Mouse (Mus musculus) spleen, adult 2 months (tissue): Measurements from ENCODE around the gene Snx3. TPM values are rescaled to one million over a fixed set of nuclear protein-coding genes. Genes with fewer than 3 reads are reported as not detected.

ENCODE experiments used
- DNase-seq, 2 experiments: peaks; one replicate each; pipeline versions ENCODE4 v3.0.0 to v3.0.0-alpha.2; 2012 to 2021; ENCODE audit warnings: low spot score in 2 of 2, low read depth in 1 of 2
- H3K27ac ChIP-seq: fragments of 200-500 bp; 2 replicates; pipeline ENCODE4 v1.5.1; 2012; ENCODE audit warnings: low read length, inconsistent platforms; ENCODE audit not compliant: insufficient read depth
- H3K27me3 ChIP-seq: fragments of 200-500 bp; 2 replicates; pipeline ENCODE4 v1.6.1; 2012; ENCODE audit warnings: mild to moderate bottlenecking, moderate library complexity, low read length, inconsistent platforms; ENCODE audit not compliant: control insufficient read depth, insufficient read depth
- H3K36me3 ChIP-seq: fragments of 200-500 bp; 2 replicates; pipeline ENCODE4 v1.6.1; 2012; ENCODE audit warnings: mild to moderate bottlenecking, low read length, inconsistent platforms; ENCODE audit not compliant: control insufficient read depth, insufficient read depth
- H3K4me1 ChIP-seq: fragments of 200-500 bp; 2 replicates; pipeline ENCODE4 v1.6.1; 2011; ENCODE audit warnings: inconsistent platforms; ENCODE audit not compliant: control insufficient read depth, insufficient read depth, insufficient read length
- H3K4me3 ChIP-seq: fragments of 200-500 bp; 2 replicates; pipeline ENCODE4 v1.5.1; 2011; ENCODE audit warnings: mild to moderate bottlenecking, inconsistent platforms; ENCODE audit not compliant: insufficient read depth, insufficient read length; ENCODE audit errors: extremely low read depth
- CTCF ChIP-seq: fragments of 200-500 bp; IDR thresholded peaks from 2 replicates; pipeline ENCODE4 v1.5.1; 2011; ENCODE audit warnings: mild to moderate bottlenecking, inconsistent platforms; ENCODE audit not compliant: insufficient read depth, insufficient read length, insufficient replicate concordance; ENCODE audit errors: extremely low read depth
- POLR2A ChIP-seq: fragments of 200-500 bp; IDR thresholded peaks from 2 replicates; pipeline ENCODE4 v1.6.1; 2011; ENCODE audit warnings: low read depth, low read length, inconsistent platforms
- WGBS: fragments of 180-500 bp; shearing (Covaris S2); methylation state at CpG from one replicate; pipeline ENCODE4 v1.1.7; 2018; 5-methylcytosine and 5-hydroxymethylcytosine counted together
- polyA plus RNA-seq: library from polyadenylated mRNA; depleted of rRNA; stranded (reverse); fragments of >200 nt; gene quantifications from 2 replicates; pipeline ENCODE4 v1.2.3, GENCODE M21; 2012

Gene Snx3
- polyA plus RNA-seq, 1 experiment = 152 TPM

- H3K27ac ChIP-seq = no peak overlapping the region
- peaks cover 3% of the 10 kb centered on the region; the same call in 1 of the 2 replicates for H3K4me1 ChIP-seq
- whole genome bisulfite sequencing = 9% methylated on average over 12 of the region's 12 CpGs
- no peaks in the 10 kb centered on the region for H3K36me3 ChIP-seq
- no peak for DNase-seq
- TF ChIP-seq POLR2A = no peak
- no peak for TF ChIP-seq CTCF
- H3K4me3 ChIP-seq = no peak overlapping the region
- H3K27me3 ChIP-seq = no peaks in the 10 kb centered on the region
These were observed 60.4 kb downstream of the Snx3 start for GRCm38 (mm10) chr10:42562272-42562671.

GRCm38 (mm10) chr10:42572567-42572966 lies 70.7 kb downstream of the Snx3 start:
- H3K27me3 ChIP-seq = peaks cover 12% of the 10 kb centered on the region
- WGBS = 4% methylated on average over 20 of the region's 20 CpGs
- H3K36me3 ChIP-seq = no peaks in the 10 kb centered on the region
- DNase-seq = no peak
- H3K27ac ChIP-seq = no peak overlapping the region
- TF ChIP-seq CTCF (no peak), POLR2A (no peak)
- no peak overlapping the region for H3K4me3 ChIP-seq
- no peaks in the 10 kb centered on the region for H3K4me1 ChIP-seq

- Histone ChIP-seq H3K4me3 (no peak overlapping the region), H3K27ac (no peak overlapping the region), H3K4me1 (no peaks in the 10 kb centered on the region), H3K27me3 (peaks cover 14% of the 10 kb centered on the region), H3K36me3 (no peaks in the 10 kb centered on the region)
- no peak for DNase-seq
- TF ChIP-seq POLR2A (no peak), CTCF (no peak)
- WGBS = 12% methylated on average over 15 of the region's 15 CpGs
These were observed 71.1 kb downstream of the Snx3 start for GRCm38 (mm10) chr10:42572971-42573370.

GRCm38 (mm10) chr10:42574639-42575038 lies 72.8 kb downstream of the Snx3 start:
- no peak overlapping the region for H3K27ac ChIP-seq
- peaks cover 17% of the 10 kb centered on the region for H3K27me3 ChIP-seq
- WGBS = 10% methylated on average over 10 of the region's 10 CpGs
- DNase-seq = no peak
- no peak for TF ChIP-seq CTCF
- TF ChIP-seq POLR2A = no peak
- no peak overlapping the region for H3K4me3 ChIP-seq
- H3K36me3 ChIP-seq = no peaks in the 10 kb centered on the region
- no peaks in the 10 kb centered on the region for H3K4me1 ChIP-seq

GRCm38 (mm10) chr10:42577525-42578280 lies 75.9 kb downstream of the Snx3 start:
- WGBS = 9% methylated on average over 15 of the region's 15 CpGs
- no peak for TF ChIP-seq CTCF
- TF ChIP-seq POLR2A = no peak
- H3K4me1 ChIP-seq = peaks cover 4% of the 10 kb centered on the region
- no peaks in the 10 kb centered on the region for H3K36me3 ChIP-seq
- H3K4me3 ChIP-seq = no peak overlapping the region
- H3K27me3 ChIP-seq = peaks cover 33% of the 10 kb centered on the region
- H3K27ac ChIP-seq = no peak overlapping the region
- DNase-seq = no peak

GRCm38 (mm10) chr10:42578281-42578675 lies 76.4 kb downstream of the Snx3 start:
- WGBS = 9% methylated on average over 15 of the region's 15 CpGs
- H3K4me3 ChIP-seq = no peak overlapping the region
- H3K27me3 ChIP-seq = peaks cover 33% of the 10 kb centered on the region
- no peaks in the 10 kb centered on the region for H3K36me3 ChIP-seq
- TF ChIP-seq CTCF (no peak), POLR2A (no peak)
- peaks cover 4% of the 10 kb centered on the region for H3K4me1 ChIP-seq
- no peak overlapping the region for H3K27ac ChIP-seq
- DNase-seq = no peak
